17 mouse cellular contexts compared by ENCODE assay signal in genomic region chr7:143717811-143718210, GRCm38 (mm10). TPM values are rescaled to one million over a fixed set of nuclear protein-coding genes. Genes with fewer than 3 reads are reported as not detected.
DNase-seq lines count a peak whose midpoint lies in the region; ATAC-seq and TF ChIP-seq lines count a peak whose summit lies in the region.
"Had no signal": no experiment of that assay in that cellular context is flagged by ENCODE, and none has a peak within 500 bp of the region (broad histone marks: within the 10 kb centered on the region; RNA-seq: fewer than 3 reads in every experiment).

No protein-coding gene starts in this region.

- peaks cover 4% of the 10 kb centered on the region; the same call in 1 of the 2 replicates for H3K36me3 ChIP-seq in hindbrain, postnatal 0 days (ENCODE audit: insufficient read depth, low read length)
- peaks cover 25% of the 10 kb centered on the region for H3K36me3 ChIP-seq in hindbrain, embryonic 12.5 days
- H3K36me3 ChIP-seq in intestine, embryonic 16.5 days (ENCODE audit: control insufficient read depth, insufficient read depth, low read length) = peaks cover 9% of the 10 kb centered on the region

- H3K27me3 ChIP-seq in hindbrain, postnatal 0 days (ENCODE audit: insufficient read depth, low read length) = no peaks in the 10 kb centered on the region
- no peaks in the 10 kb centered on the region for H3K27me3 ChIP-seq in hindbrain, embryonic 12.5 days
- H3K27me3 ChIP-seq in intestine, embryonic 16.5 days (replicated peaks; ENCODE audit: control insufficient read depth, insufficient read depth, low read length) = no peaks in the 10 kb centered on the region

- no peaks in the 10 kb centered on the region for H3K9me3 ChIP-seq in hindbrain, postnatal 0 days (ENCODE audit: low read length)
- H3K9me3 ChIP-seq in hindbrain, embryonic 12.5 days (replicated peaks) = no peaks in the 10 kb centered on the region
- no peaks in the 10 kb centered on the region for H3K9me3 ChIP-seq in intestine, embryonic 16.5 days (ENCODE audit: control insufficient read depth, low read length)

- intact Hi-C loops in left cerebral cortex, postnatal 36 days (cut with DNase I) = no loop called here

- 48% methylated on average over 1 of the region's 1 CpGs for WGBS in hindbrain, postnatal 0 days
- WGBS in hindbrain, embryonic 12.5 days = 79% methylated on average over 1 of the region's 1 CpGs
- WGBS in intestine, embryonic 16.5 days = 83% methylated on average over 1 of the region's 1 CpGs

- no peak overlapping the region for H3K27ac ChIP-seq in hindbrain, postnatal 0 days
- no peak overlapping the region for H3K27ac ChIP-seq in hindbrain, embryonic 12.5 days
- no peak overlapping the region for H3K27ac ChIP-seq in intestine, embryonic 16.5 days (ENCODE audit: low read length)
- H3K27ac ChIP-seq: liver, embryonic 14.5 days had no signal

- ATAC-seq in hindbrain, postnatal 0 days = peak; percentile 70; the same call in 1 of the 2 replicates
- no peak for ATAC-seq in hindbrain, embryonic 12.5 days (ENCODE audit: low FRiP score)
- ATAC-seq in intestine, embryonic 16.5 days = peak; percentile 56; the same call in 1 of the 2 replicates

- TF ChIP-seq CTCF in hindbrain, postnatal 0 days (IDR thresholded peaks at IDR 0.05; ENCODE audit: low read depth) = no peak

- no peak overlapping the region for H3K9ac ChIP-seq in hindbrain, postnatal 0 days (replicated peaks; ENCODE audit: low read length)
- H3K9ac ChIP-seq in hindbrain, embryonic 12.5 days = no peak overlapping the region
- no peak overlapping the region for H3K9ac ChIP-seq in intestine, embryonic 16.5 days (ENCODE audit: low read depth, low read length)
- H3K9ac ChIP-seq: liver, embryonic 14.5 days had no signal

- DNase-seq in hindbrain, postnatal 0 days (ENCODE audit: low spot score) = peak; percentile 9
- DNase-seq in kidney, postnatal 10 days = peak; percentile 75
- peak; percentile 72 to 86 for DNase-seq in lung, postnatal 4 days
- DNase-seq in testis, postnatal 14 days (ENCODE audit: low spot score) = no peak
- DNase-seq in left cerebral cortex, postnatal 36 days (ENCODE audit: low spot score in 2 of 2) = no peak
- DNase-seq: adrenal gland, postnatal 36 days; cerebellum, adult 11-12 months; gastrocnemius, postnatal 36 days; spleen, adult 18-20 months; thymus, postnatal 25 days had no signal

- no peak overlapping the region for H3K4me2 ChIP-seq in hindbrain, postnatal 0 days (ENCODE audit: low read depth, low read length)
- no peak overlapping the region for H3K4me2 ChIP-seq in hindbrain, embryonic 12.5 days (replicated peaks)
- no peak overlapping the region for H3K4me2 ChIP-seq in intestine, embryonic 16.5 days (ENCODE audit: low read depth, low read length)

- no peaks in the 10 kb centered on the region for H3K4me1 ChIP-seq in hindbrain, postnatal 0 days (ENCODE audit: insufficient read depth, low read length)
- H3K4me1 ChIP-seq in hindbrain, embryonic 12.5 days = peaks cover 9% of the 10 kb centered on the region
- peaks cover 3% of the 10 kb centered on the region; the same call in 1 of the 2 replicates for H3K4me1 ChIP-seq in intestine, embryonic 16.5 days (ENCODE audit: control insufficient read depth, insufficient read depth, low read length)

- no peak overlapping the region for H3K4me3 ChIP-seq in hindbrain, postnatal 0 days (ENCODE audit: low read length)
- H3K4me3 ChIP-seq in hindbrain, embryonic 12.5 days = no peak overlapping the region
- no peak overlapping the region for H3K4me3 ChIP-seq in intestine, embryonic 16.5 days (ENCODE audit: low read length)

RNA-seq across cellular contexts. Expression of gene Tnfrsf23, which starts 32.1 kb away (rescaled TPM):
- 0.58 and 1.5 TPM in 2 replicates for total RNA-seq in hindbrain, postnatal 0 days (2014; rRNA removed)
- 0.74 and 1.1 TPM in 2 replicates for polyA plus RNA-seq in hindbrain, postnatal 0 days (2015; fragmentation: Nextera tagmentation; extraction: Ambion mirVana)
- 0.63 and 0.80 TPM in 2 replicates for polyA plus RNA-seq in hindbrain, embryonic 12.5 days (2016; fragmentation: Nextera tagmentation; extraction: Ambion mirVana)
- 1.2 and 1.4 TPM in 2 replicates for polyA plus RNA-seq in intestine, embryonic 16.5 days (2015; fragmentation: Nextera tagmentation; extraction: Ambion mirVana)
- 1 to 10 TPM in 1 of 2 experiments, under 1 TPM in 1; 0.86 to 1.6 TPM for total RNA-seq in left cerebral cortex, postnatal 36 days (2021)
- total RNA-seq: monocyte, adult 5-6 weeks had no signal

RNA-seq across cellular contexts. Expression of gene Osbpl5, which starts 39.0 kb away (rescaled TPM):
- 52.8 and 59.9 TPM in 2 replicates for total RNA-seq in hindbrain, postnatal 0 days (2014; rRNA removed)
- 24.2 and 27.6 TPM in 2 replicates for polyA plus RNA-seq in hindbrain, postnatal 0 days (2015; fragmentation: Nextera tagmentation; extraction: Ambion mirVana)
- polyA plus RNA-seq in hindbrain, embryonic 12.5 days (2016; fragmentation: Nextera tagmentation; extraction: Ambion mirVana) = 30.7 and 32.1 TPM in 2 replicates
- polyA plus RNA-seq in intestine, embryonic 16.5 days (2015; fragmentation: Nextera tagmentation; extraction: Ambion mirVana) = 26.4 and 29.0 TPM in 2 replicates
- total RNA-seq in left cerebral cortex, postnatal 36 days (2021) = 10 to 100 TPM; 31.3 to 43.6 TPM

RNA-seq across cellular contexts. Expression of gene Mrgprg, which starts 49.0 kb away (rescaled TPM):
- total RNA-seq in hindbrain, postnatal 0 days (2014; rRNA removed) = not detected in 2 replicates
- not detected in 2 replicates for polyA plus RNA-seq in hindbrain, postnatal 0 days (2015; fragmentation: Nextera tagmentation; extraction: Ambion mirVana)
- not detected in 2 replicates for polyA plus RNA-seq in hindbrain, embryonic 12.5 days (2016; fragmentation: Nextera tagmentation; extraction: Ambion mirVana)
- not detected in 2 replicates for polyA plus RNA-seq in intestine, embryonic 16.5 days (2015; fragmentation: Nextera tagmentation; extraction: Ambion mirVana)
- total RNA-seq in left cerebral cortex, postnatal 36 days (2021) = not detected
- total RNA-seq: CH12.LX; gastrocnemius, postnatal 36 days; layer of hippocampus, adult 18-20 months; left cerebral cortex, postnatal 14 days; monocyte, adult 5-6 weeks had no signal
- polyA plus RNA-seq: liver, embryonic 14.5 days had no signal

Comparison
In these comparisons a context has a peak if more than half of its experiments do, and no peak if none do; other contexts are left out.
1. DNase-seq: peak in hindbrain, postnatal 0 days (single experiment), kidney, postnatal 10 days (single experiment) and lung, postnatal 4 days (2 of 2); none in testis, postnatal 14 days (single experiment) and left cerebral cortex, postnatal 36 days (0 of 2).